Mouse (Mus musculus): ENCODE data around the gene Spns1. TPM values are rescaled to one million over a fixed set of nuclear protein-coding genes. Genes with fewer than 3 reads are reported as not detected.

Spns1 gene
- 158 and 195 TPM in 2 replicates for polyA plus RNA-seq (2012; rRNA removed)
- 47.0 and 51.7 TPM in 2 replicates for polyA plus RNA-seq (2014; fragmentation: Nextera tagmentation; extraction: Ambion mirVana)

- H3K4me3 ChIP-seq (replicated peaks; ENCODE audit: low read length), result peak within 1 kb of the TSS; percentile 86
- no peaks in the 10 kb centered on the region for H3K9me3 ChIP-seq (ENCODE audit: control insufficient read depth, low read length)
- peak within 1 kb of the TSS; percentile 96 for H3K4me2 ChIP-seq (replicated peaks; ENCODE audit: low read depth, low read length, severe bottlenecking)
- under 1% methylated on average over 33 of the region's 33 CpGs for WGBS
- no peaks in the 10 kb centered on the region for H3K27me3 ChIP-seq (ENCODE audit: control insufficient read depth, insufficient read depth, low read length)
- TF ChIP-seq POLR2A (IDR thresholded peaks at IDR 0.05; ENCODE audit: borderline replicate concordance, extremely low read depth, insufficient read depth, insufficient read length), result no peak
- peak; percentile 98 for DNase-seq (ENCODE audit: low spot score)
- H3K4me1 ChIP-seq (ENCODE audit: control insufficient read depth, insufficient read depth, low read length), result peaks cover 7% of the 10 kb centered on the region
- peak within 1 kb of the TSS; percentile 81 for H3K9ac ChIP-seq (ENCODE audit: low read depth, low read length, severe bottlenecking)
- ATAC-seq (ENCODE audit: low FRiP score, low read depth), result peak; percentile 98
- peaks cover 20% of the 10 kb centered on the region for H3K36me3 ChIP-seq (ENCODE audit: control insufficient read depth, insufficient read depth, low read length)
- peak within 1 kb of the TSS; percentile 40; the same call in 1 of the 2 replicates for H3K27ac ChIP-seq (replicated peaks; ENCODE audit: low read depth, low read length)
Measured at GRCm38 (mm10) chr7:126377278-126378158, at the start of gene Spns1. Gene Spns1, minus strand, starts transcription at chr7:126377450.

- DNase-seq (ENCODE audit: low spot score), result no peak
- Histone ChIP-seq H3K27me3 (ENCODE audit: control insufficient read depth, insufficient read depth, low read length) (no peaks in the 10 kb centered on the region), H3K36me3 (ENCODE audit: control insufficient read depth, insufficient read depth, low read length) (no peaks in the 10 kb centered on the region), H3K4me1 (ENCODE audit: control insufficient read depth, insufficient read depth, low read length) (peaks cover 8% of the 10 kb centered on the region), H3K27ac (replicated peaks; ENCODE audit: low read depth, low read length) (no peak overlapping the region), H3K4me3 (replicated peaks; ENCODE audit: low read length) (no peak overlapping the region), H3K9me3 (ENCODE audit: control insufficient read depth, low read length) (no peaks in the 10 kb centered on the region), H3K9ac (ENCODE audit: low read depth, low read length, severe bottlenecking) (no peak overlapping the region), H3K4me2 (replicated peaks; ENCODE audit: low read depth, low read length, severe bottlenecking) (no peak overlapping the region)
- no peak for ATAC-seq (ENCODE audit: low FRiP score, low read depth)
- TF ChIP-seq POLR2A (IDR thresholded peaks at IDR 0.05; ENCODE audit: borderline replicate concordance, extremely low read depth, insufficient read depth, insufficient read length), result no peak
- WGBS, result 75% methylated on average over 6 of the region's 6 CpGs
Measured at GRCm38 (mm10) chr7:126424161-126424560, 46.9 kb upstream of the Spns1 start.

- Histone ChIP-seq H3K9ac (ENCODE audit: low read depth, low read length, severe bottlenecking) (no peak overlapping the region), H3K4me2 (replicated peaks; ENCODE audit: low read depth, low read length, severe bottlenecking) (no peak overlapping the region), H3K36me3 (ENCODE audit: control insufficient read depth, insufficient read depth, low read length) (no peaks in the 10 kb centered on the region), H3K9me3 (ENCODE audit: control insufficient read depth, low read length) (no peaks in the 10 kb centered on the region), H3K4me1 (ENCODE audit: control insufficient read depth, insufficient read depth, low read length) (no peaks in the 10 kb centered on the region), H3K27ac (replicated peaks; ENCODE audit: low read depth, low read length) (no peak overlapping the region), H3K27me3 (ENCODE audit: control insufficient read depth, insufficient read depth, low read length) (no peaks in the 10 kb centered on the region), H3K4me3 (replicated peaks; ENCODE audit: low read length) (no peak overlapping the region)
- WGBS, result 88% methylated on average over 5 of the region's 5 CpGs
- no peak for ATAC-seq (ENCODE audit: low FRiP score, low read depth)
- no peak for DNase-seq (ENCODE audit: low spot score)
- no peak for TF ChIP-seq POLR2A (IDR thresholded peaks at IDR 0.05; ENCODE audit: borderline replicate concordance, extremely low read depth, insufficient read depth, insufficient read length)
Measured at GRCm38 (mm10) chr7:126421756-126422155, 44.5 kb upstream of the Spns1 start.

GRCm38 (mm10) chr7:126418496-126418895 is 41.2 kb upstream of the Spns1 start:
- no peak overlapping the region for H3K27ac ChIP-seq (replicated peaks; ENCODE audit: low read depth, low read length)
- H3K9me3 ChIP-seq (ENCODE audit: control insufficient read depth, low read length), result no peaks in the 10 kb centered on the region
- no peaks in the 10 kb centered on the region for H3K36me3 ChIP-seq (ENCODE audit: control insufficient read depth, insufficient read depth, low read length)
- no peak for DNase-seq (ENCODE audit: low spot score)
- no peaks in the 10 kb centered on the region for H3K27me3 ChIP-seq (ENCODE audit: control insufficient read depth, insufficient read depth, low read length)
- TF ChIP-seq POLR2A (IDR thresholded peaks at IDR 0.05; ENCODE audit: borderline replicate concordance, extremely low read depth, insufficient read depth, insufficient read length), result no peak
- no peak overlapping the region for H3K4me2 ChIP-seq (replicated peaks; ENCODE audit: low read depth, low read length, severe bottlenecking)
- 69% methylated on average over 3 of the region's 3 CpGs for WGBS
- H3K9ac ChIP-seq (ENCODE audit: low read depth, low read length, severe bottlenecking), result no peak overlapping the region
- H3K4me1 ChIP-seq (ENCODE audit: control insufficient read depth, insufficient read depth, low read length), result no peaks in the 10 kb centered on the region
- ATAC-seq (ENCODE audit: low FRiP score, low read depth), result no peak
- H3K4me3 ChIP-seq (replicated peaks; ENCODE audit: low read length), result no peak overlapping the region

GRCm38 (mm10) chr7:126417606-126418005 is 40.4 kb upstream of the Spns1 start:
- Histone ChIP-seq H3K4me1 (ENCODE audit: control insufficient read depth, insufficient read depth, low read length) (no peaks in the 10 kb centered on the region), H3K9me3 (ENCODE audit: control insufficient read depth, low read length) (no peaks in the 10 kb centered on the region), H3K9ac (ENCODE audit: low read depth, low read length, severe bottlenecking) (no peak overlapping the region), H3K36me3 (ENCODE audit: control insufficient read depth, insufficient read depth, low read length) (no peaks in the 10 kb centered on the region), H3K27me3 (ENCODE audit: control insufficient read depth, insufficient read depth, low read length) (no peaks in the 10 kb centered on the region), H3K4me2 (replicated peaks; ENCODE audit: low read depth, low read length, severe bottlenecking) (no peak overlapping the region), H3K4me3 (replicated peaks; ENCODE audit: low read length) (no peak overlapping the region), H3K27ac (replicated peaks; ENCODE audit: low read depth, low read length) (no peak overlapping the region)
- no peak for DNase-seq (ENCODE audit: low spot score)
- no peak for ATAC-seq (ENCODE audit: low FRiP score, low read depth)
- 87% methylated on average over 4 of the region's 4 CpGs for WGBS
- no peak for TF ChIP-seq POLR2A (IDR thresholded peaks at IDR 0.05; ENCODE audit: borderline replicate concordance, extremely low read depth, insufficient read depth, insufficient read length)

All from limb, embryonic 14.5 days (tissue).